Mouse (Mus musculus) limb, embryonic 14.5 days (tissue): ENCODE data around the gene Id3. TPM values are rescaled to one million over a fixed set of nuclear protein-coding genes. Genes with fewer than 3 reads are reported as not detected.
A peak's percentile ranks its signal among the peaks of the same experiment; 100 is the strongest.

Experiments
- ATAC-seq: fragments of 200-750 bp; cut with Nextera tagmentation; 2 replicates; pipeline ENCODE4 v1.8.0; 2017; ENCODE audit warnings: low read depth, moderate number of reproducible peaks, moderate TSS enrichment; ENCODE audit not compliant: low FRiP score
- DNase-seq: peaks from one replicate; pipeline ENCODE4 v3.0.0-alpha.2; 2015; ENCODE audit warnings: low spot score
- H3K27ac ChIP-seq: fragments of 300-500 bp; sonication (generic); replicated peaks from 2 replicates; pipeline ENCODE4 v1.5.1; 2014; ENCODE audit warnings: low read depth, mild to moderate bottlenecking, low read length, moderate library complexity, mixed read lengths
- H3K27me3 ChIP-seq: fragments of 300-500 bp; sonication (generic); 2 replicates; pipeline ENCODE4 v1.6.1; 2014; ENCODE audit warnings: low read length, mixed read lengths; ENCODE audit not compliant: control insufficient read depth, insufficient read depth
- H3K36me3 ChIP-seq: fragments of 300-500 bp; sonication (generic); 2 replicates; pipeline ENCODE4 v1.6.1; 2014; ENCODE audit warnings: mild to moderate bottlenecking, low read length, moderate library complexity, mixed read lengths; ENCODE audit not compliant: control insufficient read depth, insufficient read depth
- H3K4me1 ChIP-seq: fragments of 300-500 bp; sonication (generic); 2 replicates; pipeline ENCODE4 v1.6.1; 2014; ENCODE audit warnings: antibody characterized with exemption, low read length, mixed read lengths; ENCODE audit not compliant: control insufficient read depth, insufficient read depth
- H3K4me2 ChIP-seq: fragments of 300-500 bp; sonication (generic); replicated peaks from 2 replicates; pipeline ENCODE4 v1.6.1; 2014; ENCODE audit warnings: low read depth, mild to moderate bottlenecking, low read length, moderate library complexity; ENCODE audit not compliant: severe bottlenecking
- H3K4me3 ChIP-seq: fragments of 300-500 bp; sonication (generic); replicated peaks from 2 replicates; pipeline ENCODE4 v1.5.1; 2014; ENCODE audit warnings: low read length
- H3K9ac ChIP-seq: fragments of 300-500 bp; sonication (generic); 2 replicates; pipeline ENCODE4 v1.6.1; 2014; ENCODE audit warnings: mild to moderate bottlenecking, low read depth, low read length, moderate library complexity; ENCODE audit not compliant: severe bottlenecking
- H3K9me3 ChIP-seq: fragments of 300-500 bp; sonication (generic); 2 replicates; pipeline ENCODE4 v1.6.1; 2016; ENCODE audit warnings: low read length; ENCODE audit not compliant: control insufficient read depth
- POLR2A ChIP-seq: fragments of 200-500 bp; IDR thresholded peaks from 2 replicates; pipeline ENCODE4 v1.8.0; 2012; ENCODE audit warnings: inconsistent platforms, mild to moderate bottlenecking, moderate library complexity, borderline replicate concordance; ENCODE audit not compliant: insufficient read depth, insufficient read length; ENCODE audit errors: extremely low read depth
- WGBS: fragments of 180-500 bp; shearing (Covaris S2); extraction: QIAGEN DNeasy Blood & Tissue Kit; methylation state at CpG from one replicate; pipeline ENCODE4 v1.1.7; 2014; 5-methylcytosine and 5-hydroxymethylcytosine counted together
- polyA plus RNA-seq, 2 experiments: library from polyadenylated mRNA; depleted of rRNA in 1 of 2; stranded (reverse) in 1 of 2; unstranded in 1 of 2; fragments of >200 nt; fragmentation: Nextera tagmentation in 1 of 2; extraction: Ambion mirVana in 1 of 2; gene quantifications; 2 replicates each; pipeline versions ENCODE4 v1.2.1 to v1.2.3; 2012 to 2014

The Id3 gene
- polyA plus RNA-seq, 2 experiments, result 417 to 500 TPM

DNA sequence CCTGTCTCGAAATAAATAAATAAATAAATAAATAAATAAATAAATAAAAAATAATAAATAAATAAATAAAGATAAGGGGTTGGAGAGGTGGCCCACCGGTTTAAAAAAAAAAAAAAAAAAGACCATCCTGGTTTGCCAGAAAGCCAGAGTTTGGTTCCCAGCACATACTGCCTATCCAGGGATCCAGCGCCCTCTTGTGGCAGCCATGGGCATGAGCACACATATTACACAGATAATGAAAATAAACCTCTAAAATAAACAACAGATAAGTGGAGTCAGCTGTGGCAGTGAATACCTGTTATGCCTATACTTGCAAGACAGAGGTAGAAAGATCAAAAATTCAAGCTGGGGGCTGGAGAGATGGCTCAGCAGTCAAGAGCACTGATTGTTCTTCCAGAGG lies 6.4 kb downstream of the Id3 start:
- ATAC-seq, result no peak
- no peak for TF ChIP-seq POLR2A
- H3K27ac ChIP-seq, result peak overlapping the region; percentile 73
- H3K27me3 ChIP-seq, result no peaks in the 10 kb centered on the region
- H3K4me2 ChIP-seq, result no peak overlapping the region
- H3K4me1 ChIP-seq, result peaks cover 54% of the 10 kb centered on the region
- DNase-seq, result no peak
- no peaks in the 10 kb centered on the region for H3K9me3 ChIP-seq
- peaks cover 11% of the 10 kb centered on the region for H3K36me3 ChIP-seq
- H3K9ac ChIP-seq, result no peak overlapping the region
- WGBS, result 38% methylated on average over 3 of the region's 3 CpGs
- no peak overlapping the region for H3K4me3 ChIP-seq

DNA sequence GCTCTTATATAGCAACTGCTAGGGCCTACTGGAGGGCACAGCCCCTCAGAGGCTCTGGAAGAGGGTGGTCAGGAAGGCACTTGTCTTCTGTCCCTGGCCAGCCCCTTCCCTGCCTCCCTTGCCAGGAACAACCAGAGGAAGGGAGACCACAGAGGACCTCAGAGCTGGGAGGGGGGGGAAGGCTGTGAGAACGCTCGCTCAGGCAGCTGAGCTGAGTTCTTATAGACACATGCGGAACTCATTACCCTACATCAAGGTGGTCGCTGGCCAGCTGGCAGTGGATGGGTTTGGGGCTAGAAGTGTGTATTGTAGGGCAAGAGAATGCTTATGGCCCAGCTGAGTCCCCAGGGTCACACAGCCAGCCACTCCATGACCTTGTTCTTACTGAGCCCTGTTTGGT lies 7.3 kb downstream of the Id3 start:
- 15% methylated on average over 4 of the region's 4 CpGs for WGBS
- H3K9ac ChIP-seq, result no peak overlapping the region
- no peaks in the 10 kb centered on the region for H3K27me3 ChIP-seq
- DNase-seq (peak; percentile 86), ATAC-seq (peak; percentile 18; the same call in 1 of the 2 replicates)
- H3K4me1 ChIP-seq, result peaks cover 53% of the 10 kb centered on the region
- H3K9me3 ChIP-seq, result no peaks in the 10 kb centered on the region
- no peak for TF ChIP-seq POLR2A
- H3K27ac ChIP-seq, result peak overlapping the region; percentile 73
- H3K4me2 ChIP-seq, result peak overlapping the region; percentile 34; the same call in 1 of the 2 replicates
- no peak overlapping the region for H3K4me3 ChIP-seq
- H3K36me3 ChIP-seq, result peaks cover 2% of the 10 kb centered on the region; the same call in 1 of the 2 replicates

GRCm38 (mm10) chr4:136152821-136153220 lies 9.5 kb downstream of the Id3 start:
- WGBS, result 91% methylated on average over 4 of the region's 4 CpGs
- Histone ChIP-seq H3K9me3 (no peaks in the 10 kb centered on the region), H3K27ac (no peak overlapping the region), H3K36me3 (no peaks in the 10 kb centered on the region), H3K27me3 (no peaks in the 10 kb centered on the region), H3K9ac (no peak overlapping the region), H3K4me3 (no peak overlapping the region), H3K4me1 (peaks cover 35% of the 10 kb centered on the region), H3K4me2 (no peak overlapping the region)
- ATAC-seq (no peak), DNase-seq (no peak)
- no peak for TF ChIP-seq POLR2A

- DNase-seq (no peak), ATAC-seq (no peak)
- no peak for TF ChIP-seq POLR2A
- H3K27ac ChIP-seq, result 0 out of 2 replicates have a peak overlapping the region, but pooled peaks have one; percentile 9
- 45% methylated on average over 9 of the region's 9 CpGs for WGBS
- H3K36me3 ChIP-seq, result no peaks in the 10 kb centered on the region
- no peaks in the 10 kb centered on the region for H3K27me3 ChIP-seq
- H3K9me3 ChIP-seq, result no peaks in the 10 kb centered on the region
- H3K4me1 ChIP-seq, result peaks cover 26% of the 10 kb centered on the region
- H3K9ac ChIP-seq, result no peak overlapping the region
- no peak overlapping the region for H3K4me2 ChIP-seq
- H3K4me3 ChIP-seq, result no peak overlapping the region
Measured at GRCm38 (mm10) chr4:136154462-136154861, 11.2 kb downstream of the Id3 start.

DNA sequence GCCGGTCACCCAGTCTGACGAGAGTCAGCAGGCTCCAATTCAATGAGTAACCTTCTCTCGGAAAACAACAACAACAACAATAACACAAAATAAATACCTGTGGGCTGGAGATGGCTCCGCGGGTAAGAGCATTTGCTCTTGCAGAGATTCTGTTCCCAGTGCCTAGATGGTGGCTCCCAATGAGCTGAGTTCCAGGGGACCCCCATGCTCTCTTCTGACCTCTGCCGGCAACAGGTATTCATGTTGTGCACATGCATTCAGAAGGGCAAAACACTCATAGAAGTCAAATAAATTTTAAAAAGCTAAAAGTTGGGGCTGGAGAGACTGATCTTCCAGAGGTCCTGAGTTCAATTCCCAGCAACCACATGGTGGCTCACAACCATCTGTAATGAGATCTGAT lies 15.2 kb downstream of the Id3 start:
- Histone ChIP-seq H3K27ac (no peak overlapping the region), H3K36me3 (no peaks in the 10 kb centered on the region), H3K9ac (no peak overlapping the region), H3K27me3 (no peaks in the 10 kb centered on the region), H3K4me1 (peaks cover 6% of the 10 kb centered on the region; the same call in 1 of the 2 replicates), H3K4me2 (no peak overlapping the region), H3K9me3 (no peaks in the 10 kb centered on the region), H3K4me3 (no peak overlapping the region)
- ATAC-seq, result no peak
- DNase-seq, result no peak
- TF ChIP-seq POLR2A, result no peak
- 80% methylated on average over 6 of the region's 6 CpGs for WGBS
